Mouse (Mus musculus): Measurements from ENCODE around the gene Vdac1.

DNA sequence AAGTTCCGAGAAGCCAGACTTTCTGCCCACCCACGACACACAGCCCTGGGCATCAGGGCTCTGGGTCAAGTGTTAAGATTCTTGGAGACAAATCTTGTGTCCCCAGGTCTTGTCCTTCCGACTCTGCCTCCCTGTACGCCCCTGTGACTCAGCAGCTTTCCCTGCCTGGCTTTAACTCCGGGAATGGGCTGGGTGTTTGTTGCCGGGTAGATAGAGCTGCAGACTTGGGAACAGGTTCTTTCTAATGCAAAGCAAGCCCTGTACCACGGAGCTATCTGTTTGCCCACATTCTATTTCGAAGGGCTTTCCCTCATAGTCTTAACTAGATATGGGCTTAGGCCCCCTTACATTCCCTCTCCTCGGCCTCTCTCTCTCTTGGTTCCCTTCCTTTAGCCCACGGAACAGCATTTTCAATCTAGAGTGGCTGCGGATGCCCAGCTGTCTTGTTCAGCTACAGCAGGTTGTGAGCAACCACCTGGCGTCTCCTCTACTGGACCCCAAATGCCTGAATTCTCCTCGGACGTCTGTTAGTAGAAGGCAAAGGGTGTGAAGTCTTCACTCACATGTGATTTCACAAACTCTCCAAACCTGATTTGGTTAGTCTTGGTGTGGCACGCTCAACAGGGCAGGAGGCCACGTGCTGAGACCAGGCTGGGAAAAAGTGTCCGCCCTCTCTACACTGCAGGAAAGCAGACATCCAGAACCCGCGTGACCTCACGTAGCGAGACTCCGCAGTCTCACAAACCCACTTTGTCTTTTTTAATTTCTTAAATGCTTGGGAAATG, 782 bp upstream of the Vdac1 start:
- TF ChIP-seq CTCF (IDR thresholded peaks at IDR 0.05; ENCODE audit: low read depth, low read length), result no peak
- no peak; the same call in 1 of the 2 replicates for TF ChIP-seq POLR2A (IDR thresholded peaks at IDR 0.05; ENCODE audit: borderline replicate concordance, low read depth, low read length)

Data from bone marrow macrophage, adult 2 months (primary cell).